Mouse (Mus musculus) CH12F3 (cell line): ENCODE data around the gene Sept11.

Experiments
- in situ Hi-C: fragments of 300-500 bp; cut with MboI; formaldehyde crosslinking; loops from 2 replicates; pipeline ENCODE4 v1.14.3; 2020; ENCODE audit warnings: low sequenced_read_pairs

The Sept11 gene

GRCm38 (mm10) chr5:93163541-93163940, 70.3 kb downstream of the Sept11 start:
- in situ Hi-C loops, result loop anchor here (10.0 kb wide), 1 partner anchor 69 kb away; the partner anchor contains the start of gene Sept11

- in situ Hi-C loops, result loop anchor here (10.0 kb wide), 1 partner anchor 73 kb away; the partner anchor contains the start of gene Sept11
Observed at GRCm38 (mm10) chr5:93167919-93168516, 74.8 kb downstream of the Sept11 start.

- in situ Hi-C loops, result loop anchor here (10.0 kb wide), 1 partner anchor 74 kb away; the partner anchor contains the start of gene Sept11
Observed at GRCm38 (mm10) chr5:93168654-93169053, 75.4 kb downstream of the Sept11 start.

GRCm38 (mm10) chr5:93171420-93171819, 78.2 kb downstream of the Sept11 start:
- in situ Hi-C loops, result no loop called here

GRCm38 (mm10) chr5:93172536-93172935, 79.3 kb downstream of the Sept11 start:
- in situ Hi-C loops, result no loop called here

GRCm38 (mm10) chr5:93174675-93175074, 81.4 kb downstream of the Sept11 start:
- in situ Hi-C loops, result no loop called here

GRCm38 (mm10) chr5:93178616-93179015, 85.4 kb downstream of the Sept11 start:
- in situ Hi-C loops, result no loop called here

- in situ Hi-C loops, result no loop called here
Observed at GRCm38 (mm10) chr5:93180252-93180651, 87.0 kb downstream of the Sept11 start.

GRCm38 (mm10) chr5:93183311-93183710, 90.1 kb downstream of the Sept11 start:
- in situ Hi-C loops, result no loop called here

- in situ Hi-C loops, result no loop called here
Observed at GRCm38 (mm10) chr5:93184548-93184947, 91.3 kb downstream of the Sept11 start.

GRCm38 (mm10) chr5:93189607-93190006, 96.4 kb downstream of the Sept11 start:
- in situ Hi-C loops, result no loop called here

GRCm38 (mm10) chr5:93190428-93190827, 97.2 kb downstream of the Sept11 start:
- in situ Hi-C loops, result no loop called here

- in situ Hi-C loops, result no loop called here
Observed at GRCm38 (mm10) chr5:93198232-93198631, 105.0 kb downstream of the Sept11 start.

GRCm38 (mm10) chr5:93201181-93201580, 107.9 kb downstream of the Sept11 start:
- in situ Hi-C loops, result no loop called here

GRCm38 (mm10) chr5:93205371-93206108, 112.3 kb downstream of the Sept11 start:
- in situ Hi-C loops, result no loop called here

GRCm38 (mm10) chr5:93206109-93207005, 113.1 kb downstream of the Sept11 start, which contains the start of the genes Ccni and 2010109A12Rik:
TSS of gene Ccni (minus strand) at chr5:93206495.
TSS of gene 2010109A12Rik (plus strand) at chr5:93206518.
- in situ Hi-C loops, result no loop called here

- in situ Hi-C loops, result no loop called here
Observed at GRCm38 (mm10) chr5:93207006-93207348, 113.7 kb downstream of the Sept11 start.

- in situ Hi-C loops, result no loop called here
Observed at GRCm38 (mm10) chr5:93207555-93207954, 114.3 kb downstream of the Sept11 start.

- in situ Hi-C loops, result no loop called here
Observed at GRCm38 (mm10) chr5:93218375-93218774, 125.1 kb downstream of the Sept11 start.

- in situ Hi-C loops, result no loop called here
Observed at GRCm38 (mm10) chr5:93221661-93222060, 128.4 kb downstream of the Sept11 start.

- in situ Hi-C loops, result no loop called here
Observed at GRCm38 (mm10) chr5:93224549-93224948, 131.3 kb downstream of the Sept11 start.
